Mouse (Mus musculus) mature B cell (primary cell): ENCODE data around the gene Vmn1r220.
"Not testable (repeated sequence)": the region's sequence is repeated elsewhere in the genome, so short reads cannot be mapped to it uniquely, and the experiment has no call there.

Source experiments
- in situ Hi-C: fragments of 300-500 bp; cut with MboI; formaldehyde crosslinking; loops from 2 replicates; pipeline ENCODE4 v1.14.3; 2019

Vmn1r220 gene

DNA sequence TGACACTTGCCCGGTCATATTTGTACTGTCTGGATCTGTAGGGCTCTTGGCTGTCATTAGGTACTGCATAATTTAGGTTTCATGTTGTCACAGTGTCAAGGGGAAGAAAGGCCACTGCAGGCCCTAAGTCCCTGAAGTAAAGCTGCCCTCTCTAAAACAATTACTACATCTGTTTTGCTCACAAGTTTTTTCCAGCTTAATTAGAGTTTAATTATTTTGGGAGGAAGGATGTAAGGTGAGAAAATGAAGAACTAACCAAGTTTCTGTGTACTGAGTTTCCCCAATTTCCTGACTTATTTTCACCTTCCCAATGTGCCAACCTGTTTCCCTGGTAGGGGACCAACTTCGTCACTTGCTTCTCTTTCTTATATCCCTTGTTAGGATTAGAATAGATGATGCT, at the start of gene Vmn1r220:
Gene Vmn1r220, minus strand, starts transcription at position 101 of the 400 bp plus-strand sequence.
- in situ Hi-C loops: no loop called here

DNA sequence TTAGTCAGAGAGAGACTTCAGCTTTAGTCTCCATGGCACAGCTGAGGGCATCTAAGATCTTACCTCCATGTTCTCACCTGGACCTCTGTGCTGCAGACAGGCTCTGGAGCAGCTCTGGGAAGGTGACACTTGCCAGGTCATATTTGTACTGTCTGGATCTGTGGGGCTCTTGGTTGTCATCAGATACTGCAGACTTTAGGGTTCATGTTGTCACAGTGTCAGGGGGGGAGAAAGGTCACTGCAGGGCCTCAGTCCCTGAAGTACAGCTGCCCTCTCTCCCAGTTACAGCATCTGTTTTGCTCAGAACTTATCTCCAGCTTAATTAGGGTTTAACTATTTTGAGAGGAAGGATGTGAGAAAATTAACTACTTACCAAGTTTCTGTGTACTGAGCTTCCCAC, 48.1 kb upstream of the Vmn1r220 start, which contains the start of gene Vmn1r222:
Gene Vmn1r222, minus strand, starts transcription at position 101 of the 400 bp plus-strand sequence.
- in situ Hi-C loops: not testable (repeated sequence)

DNA sequence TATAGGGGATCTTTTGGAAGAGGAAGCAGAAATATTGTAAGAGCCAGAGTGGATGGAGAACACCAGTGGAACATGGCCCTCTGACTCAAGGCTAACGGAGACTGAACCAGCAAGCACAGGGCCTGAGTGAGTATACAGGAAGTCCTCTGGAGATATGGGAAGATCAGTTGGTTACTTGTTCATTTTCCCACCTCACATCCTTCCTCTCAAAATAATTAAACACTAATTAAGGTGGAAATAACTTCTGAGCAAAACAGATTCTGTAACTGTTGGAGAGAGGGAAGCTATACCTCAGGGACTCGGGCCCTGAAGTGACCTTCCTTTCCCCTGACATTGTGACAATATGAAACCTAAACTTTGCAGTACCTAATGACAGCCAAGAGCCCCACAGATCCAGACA, 26.1 kb upstream of the Vmn1r220 start, which contains the start of gene Vmn1r221:
Gene Vmn1r221, plus strand, starts transcription at position 301 of the 400 bp plus-strand sequence.
- in situ Hi-C loops: not testable (repeated sequence)

DNA sequence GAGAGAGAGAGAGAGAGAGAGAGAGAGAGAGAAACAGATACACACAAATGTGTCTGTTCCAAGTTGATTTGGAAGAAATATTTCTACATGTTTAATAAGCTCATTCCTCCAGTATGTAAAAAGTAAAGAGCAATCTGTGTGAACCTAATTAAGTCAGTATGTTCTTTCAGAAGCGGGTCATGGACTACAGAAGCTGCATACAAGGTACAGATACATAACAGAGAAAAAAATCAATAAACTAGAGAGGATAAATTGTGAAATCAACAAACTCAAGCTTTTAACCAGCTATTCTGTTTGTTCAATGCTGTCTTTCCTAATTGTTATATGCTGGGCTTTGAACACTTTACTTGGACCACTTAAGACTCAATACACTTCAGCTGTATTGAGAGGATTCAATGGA, 16.1 kb upstream of the Vmn1r220 start:
- in situ Hi-C loops: not testable (repeated sequence)

DNA sequence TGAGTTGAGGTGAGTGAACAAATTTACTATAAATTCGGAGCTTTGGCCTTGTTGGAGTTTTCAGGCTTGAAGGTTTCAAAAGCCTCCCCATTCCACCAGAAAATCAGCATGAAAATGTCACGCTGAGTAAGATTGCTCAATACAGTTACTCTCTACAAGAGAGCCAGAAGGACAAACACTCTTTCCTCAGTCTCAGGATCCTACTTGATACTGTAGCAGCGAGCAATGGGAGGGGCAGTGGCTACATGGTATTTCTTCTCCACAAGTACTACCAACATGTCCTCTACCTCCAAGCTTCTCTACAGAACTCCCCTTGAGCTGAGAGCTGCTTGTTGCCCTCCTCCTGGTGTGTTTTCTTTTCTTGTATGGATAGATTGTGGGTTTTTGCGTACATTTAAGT, 21.3 kb downstream of the Vmn1r220 start:
- in situ Hi-C loops: not testable (repeated sequence)

DNA sequence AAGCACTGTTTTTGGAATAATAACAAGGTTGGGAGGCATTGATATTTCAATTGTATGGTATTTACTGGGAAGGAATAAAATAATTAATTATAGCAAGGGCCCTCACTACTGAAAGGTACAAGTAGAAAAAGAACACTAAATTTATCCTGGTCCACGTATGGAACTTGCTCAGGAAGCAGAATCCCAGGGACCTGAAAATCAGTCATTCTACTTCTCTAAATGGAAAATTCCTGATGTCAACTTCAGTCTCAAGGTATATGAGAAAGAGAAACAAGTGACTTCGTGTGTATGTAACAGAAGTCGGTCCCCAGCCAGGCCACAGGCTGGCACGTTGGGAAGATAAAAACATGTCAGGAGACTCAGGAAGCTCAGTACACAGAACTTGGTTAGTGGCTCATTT, 28.8 kb downstream of the Vmn1r220 start, which contains the start of gene Vmn1r219:
Gene Vmn1r219, plus strand, starts transcription at position 301 of the 400 bp plus-strand sequence.
- in situ Hi-C loops: no loop called here

DNA sequence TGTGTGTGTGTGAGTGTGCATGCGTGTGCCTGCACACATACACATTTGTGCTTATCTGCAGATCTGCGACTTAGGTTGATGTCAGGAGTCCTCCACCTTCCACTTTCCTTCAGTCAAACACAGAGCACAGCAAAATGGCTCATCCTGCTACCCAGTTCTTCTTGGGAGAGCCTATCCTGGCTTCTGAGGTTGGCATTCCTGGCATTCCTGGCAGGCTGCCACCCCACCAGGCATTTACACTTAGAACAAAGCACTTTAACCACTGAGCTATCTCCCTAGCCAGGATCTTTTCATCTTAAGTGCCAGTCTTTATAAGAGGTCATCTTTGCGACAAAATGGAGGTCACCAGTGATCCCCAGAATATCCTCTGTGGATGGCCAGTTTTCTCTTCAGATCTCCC, 29.9 kb downstream of the Vmn1r220 start:
- in situ Hi-C loops: no loop called here

DNA sequence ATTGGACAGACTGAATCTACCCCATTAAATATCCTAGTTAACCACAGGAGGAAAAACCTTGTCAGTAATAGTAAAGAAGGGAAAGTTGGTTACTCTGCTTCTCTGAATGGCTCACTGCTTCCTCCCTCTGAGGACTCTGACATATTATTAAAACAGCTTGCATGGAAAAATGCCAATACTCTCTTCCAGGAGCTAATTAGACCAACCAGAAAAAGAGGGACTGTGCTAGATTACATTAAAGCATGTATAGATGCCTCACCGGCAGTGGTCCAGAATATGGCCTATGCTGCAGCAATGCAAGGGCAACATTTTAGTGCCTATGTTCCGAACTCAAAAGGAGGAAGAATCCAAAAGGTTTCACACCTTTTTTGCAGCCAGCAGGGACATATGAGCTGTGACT, 48.9 kb downstream of the Vmn1r220 start:
- in situ Hi-C loops: no loop called here

DNA sequence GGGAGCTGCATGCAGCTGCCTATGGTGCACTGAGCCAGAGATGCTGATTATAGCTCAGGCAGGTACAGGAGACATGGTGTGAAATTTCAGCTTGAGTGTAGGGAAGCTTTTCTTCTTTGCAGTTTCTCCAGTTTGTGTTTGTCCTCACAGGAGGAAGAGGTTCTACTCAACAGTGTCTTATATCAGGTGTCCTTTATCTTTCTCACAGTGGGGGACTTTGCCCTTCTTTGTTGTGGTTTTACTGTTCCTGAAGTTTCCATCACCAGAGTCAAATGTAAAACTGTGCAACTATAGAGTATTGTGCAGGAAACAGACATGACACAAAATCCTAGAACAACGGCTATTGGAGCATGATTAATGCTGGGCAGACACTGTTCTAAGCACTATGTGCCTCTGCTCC, 54.3 kb downstream of the Vmn1r220 start:
- in situ Hi-C loops: no loop called here

DNA sequence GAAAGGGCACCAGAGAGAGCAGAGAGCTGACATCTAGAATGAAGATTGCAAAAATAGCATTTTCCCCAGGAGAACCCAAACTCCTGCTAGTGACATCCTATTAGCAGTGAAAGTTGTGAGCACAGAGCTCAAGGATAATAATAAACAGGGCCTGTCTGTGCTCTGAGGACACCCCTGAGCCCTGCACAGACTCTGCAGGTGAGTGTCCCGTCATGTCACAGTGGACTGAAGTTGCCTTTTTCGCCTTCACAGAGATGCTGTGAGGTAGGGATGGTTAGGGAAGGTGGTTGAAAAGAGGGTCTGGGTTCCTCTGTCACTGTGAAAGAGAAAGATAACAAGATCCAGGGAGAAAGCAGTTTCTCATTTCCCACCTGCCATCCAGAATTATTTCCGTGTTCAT, 54.7 kb downstream of the Vmn1r220 start, which contains the start of gene Vmn1r218:
Gene Vmn1r218, plus strand, starts transcription at position 57 of the 400 bp plus-strand sequence.
- in situ Hi-C loops: no loop called here
